In the genomic region with DNA sequence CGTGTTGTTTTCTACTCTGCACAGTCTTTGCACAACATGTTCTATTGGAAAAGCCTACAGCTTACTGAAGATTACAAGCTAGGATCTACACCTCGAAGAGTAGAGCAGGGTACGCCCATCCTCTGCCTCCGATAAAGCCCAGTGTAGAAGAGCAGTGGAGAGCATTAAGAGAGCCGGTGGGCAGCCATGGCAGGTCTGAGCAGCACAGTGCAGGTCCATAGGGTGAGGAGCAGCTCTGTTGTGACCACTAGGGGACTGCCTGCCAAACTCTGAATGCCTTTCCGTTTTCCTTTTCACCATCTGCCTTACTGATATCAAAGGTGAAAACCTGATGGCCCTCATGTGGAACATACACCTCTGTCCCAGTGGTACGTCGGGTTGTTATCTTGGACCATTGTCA, we compare ENCODE assay signal across 7 mouse cellular contexts. TPM values are rescaled to one million over a fixed set of nuclear protein-coding genes. Genes with fewer than 3 reads are reported as not detected.
DNase-seq lines count a peak whose midpoint lies in the region; ATAC-seq and TF ChIP-seq lines count a peak whose summit lies in the region.

No protein-coding gene starts in this region.

- no peaks in the 10 kb centered on the region for H3K9me3 ChIP-seq in hindbrain, postnatal 0 days (ENCODE audit: low read length)
- H3K9me3 ChIP-seq in megakaryocyte, embryonic 14.5 days = no peaks in the 10 kb centered on the region
- no peaks in the 10 kb centered on the region for H3K9me3 ChIP-seq in stomach, embryonic 16.5 days (replicated peaks; ENCODE audit: control insufficient read depth, low read length)

- peak; percentile 31 for DNase-seq in thymus, postnatal 0 days (ENCODE audit: low spot score)
- no peak for DNase-seq in thymus, postnatal 25 days
- peak; percentile 41 for DNase-seq in embryo, embryonic 10.5 days (ENCODE audit: low spot score)
- no peak for DNase-seq in hindbrain, postnatal 0 days (ENCODE audit: low spot score)
- no peak for DNase-seq in ovary, adult 18-20 months (ENCODE audit: low spot score)

- no peak overlapping the region for H3K9ac ChIP-seq in hindbrain, postnatal 0 days (replicated peaks; ENCODE audit: low read length)
- 0 out of 2 replicates have a peak overlapping the region, but pooled peaks have one; percentile 32 for H3K9ac ChIP-seq in stomach, embryonic 16.5 days (ENCODE audit: low read length)

- H3K36me3 ChIP-seq in hindbrain, postnatal 0 days (ENCODE audit: insufficient read depth, low read length) = 0 out of 2 replicates have a peak, but pooled peaks cover 4% of the 10 kb centered on the region
- H3K36me3 ChIP-seq in megakaryocyte, embryonic 14.5 days (replicated peaks; ENCODE audit: low read length) = peaks cover 33% of the 10 kb centered on the region
- H3K36me3 ChIP-seq in stomach, embryonic 16.5 days (ENCODE audit: control insufficient read depth, insufficient read depth, low read length) = no peaks in the 10 kb centered on the region

- H3K4me2 ChIP-seq in hindbrain, postnatal 0 days (ENCODE audit: low read depth, low read length) = peak overlapping the region; percentile 76
- peak overlapping the region; percentile 85 for H3K4me2 ChIP-seq in stomach, embryonic 16.5 days (ENCODE audit: low read depth, low read length)

- 61% methylated on average over 8 of the region's 8 CpGs for WGBS in hindbrain, postnatal 0 days
- WGBS in stomach, embryonic 16.5 days = 55% methylated on average over 8 of the region's 8 CpGs

- H3K27ac ChIP-seq in hindbrain, postnatal 0 days = no peak overlapping the region
- H3K27ac ChIP-seq in stomach, embryonic 16.5 days (ENCODE audit: low read length) = no peak overlapping the region

- peak; percentile 59 for TF ChIP-seq CTCF in hindbrain, postnatal 0 days (IDR thresholded peaks at IDR 0.05; ENCODE audit: low read depth)

- no peak overlapping the region for H3K4me3 ChIP-seq in hindbrain, postnatal 0 days (ENCODE audit: low read length)
- H3K4me3 ChIP-seq in megakaryocyte, embryonic 14.5 days (replicated peaks) = peak overlapping the region; percentile 83
- H3K4me3 ChIP-seq in stomach, embryonic 16.5 days (replicated peaks; ENCODE audit: low read length) = no peak overlapping the region

- 0 out of 2 replicates have a peak, but pooled peaks cover 8% of the 10 kb centered on the region for H3K4me1 ChIP-seq in hindbrain, postnatal 0 days (ENCODE audit: insufficient read depth, low read length)
- peaks cover 58% of the 10 kb centered on the region for H3K4me1 ChIP-seq in megakaryocyte, embryonic 14.5 days
- H3K4me1 ChIP-seq in stomach, embryonic 16.5 days (ENCODE audit: control insufficient read depth, insufficient read depth, low read length) = peaks cover 25% of the 10 kb centered on the region

- no peak for ATAC-seq in hindbrain, postnatal 0 days
- ATAC-seq in stomach, embryonic 16.5 days (ENCODE audit: insufficient read depth, low FRiP score) = no peak

- no peaks in the 10 kb centered on the region for H3K27me3 ChIP-seq in hindbrain, postnatal 0 days (ENCODE audit: insufficient read depth, low read length)
- no peaks in the 10 kb centered on the region for H3K27me3 ChIP-seq in megakaryocyte, embryonic 14.5 days (replicated peaks)
- no peaks in the 10 kb centered on the region for H3K27me3 ChIP-seq in stomach, embryonic 16.5 days (ENCODE audit: control insufficient read depth, insufficient read depth, low read length)

RNA-seq across cellular contexts. Expression of a gene that starts 1.8 kb away (rescaled TPM):
- polyA plus RNA-seq in thymus, postnatal 0 days (2015; fragmentation: Nextera tagmentation; extraction: Ambion mirVana) = 87.2 and 88.5 TPM in 2 replicates
- total RNA-seq in hindbrain, postnatal 0 days (2014; rRNA removed) = 34.1 and 37.1 TPM in 2 replicates
- polyA plus RNA-seq in hindbrain, postnatal 0 days (2015; fragmentation: Nextera tagmentation; extraction: Ambion mirVana) = 46.7 and 55.5 TPM in 2 replicates
- 4.9 and 13.4 TPM in 2 replicates for polyA plus RNA-seq in megakaryocyte, embryonic 14.5 days (2012; ENCODE audit: insufficient read depth, low replicate concordance)
- 66.6 and 69.3 TPM in 2 replicates for polyA plus RNA-seq in stomach, embryonic 16.5 days (2015; fragmentation: Nextera tagmentation; extraction: Ambion mirVana)

RNA-seq across cellular contexts. Expression of a gene that starts 46.2 kb away (rescaled TPM):
- polyA plus RNA-seq in thymus, postnatal 0 days (2015; fragmentation: Nextera tagmentation; extraction: Ambion mirVana) = 15.6 and 16.2 TPM in 2 replicates
- total RNA-seq in hindbrain, postnatal 0 days (2014; rRNA removed) = 15.2 TPM in 2 replicates
- 9.7 and 9.9 TPM in 2 replicates for polyA plus RNA-seq in hindbrain, postnatal 0 days (2015; fragmentation: Nextera tagmentation; extraction: Ambion mirVana)
- 13.6 and 18.3 TPM in 2 replicates for polyA plus RNA-seq in megakaryocyte, embryonic 14.5 days (2012; ENCODE audit: insufficient read depth, low replicate concordance)
- polyA plus RNA-seq in stomach, embryonic 16.5 days (2015; fragmentation: Nextera tagmentation; extraction: Ambion mirVana) = 18.1 and 18.2 TPM in 2 replicates

Comparison
In these comparisons a context has a peak if more than half of its experiments do, and no peak if none do; other contexts are left out.
1. DNase-seq: peak in thymus, postnatal 0 days (single experiment) and embryo, embryonic 10.5 days (single experiment); none in thymus, postnatal 25 days (single experiment), hindbrain, postnatal 0 days (single experiment) and ovary, adult 18-20 months (single experiment).